Mouse (Mus musculus): ENCODE data around the gene Rdh1. TPM values are rescaled to one million over a fixed set of nuclear protein-coding genes. Genes with fewer than 3 reads are reported as not detected.
A peak's percentile ranks its signal among the peaks of the same experiment; 100 is the strongest.

Rdh1 gene
- polyA plus RNA-seq, 1 experiment from 2014 or later, result 0.36 TPM

DNA sequence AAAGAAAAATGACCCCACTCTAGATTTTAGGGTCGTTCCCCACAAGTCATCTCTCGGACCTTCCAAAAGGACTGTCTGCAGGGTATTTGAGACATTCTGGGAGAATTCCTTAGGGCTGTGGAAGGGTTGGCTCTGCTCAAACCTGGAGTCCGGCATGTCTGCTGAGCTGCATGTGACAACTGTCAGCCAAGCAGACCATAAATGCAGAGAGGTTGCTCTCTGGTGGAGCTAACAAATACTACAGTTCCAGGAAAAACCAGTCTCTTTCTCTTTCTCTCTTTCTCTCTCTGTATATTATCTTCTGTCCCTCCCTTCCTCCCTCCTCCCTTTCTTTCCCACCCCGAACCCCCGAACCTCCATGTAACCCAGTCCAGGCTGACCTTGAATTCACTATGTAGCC, 25.1 kb upstream of the Rdh1 start:
- H3K27ac ChIP-seq (replicated peaks), result no peak overlapping the region
- no peaks in the 10 kb centered on the region for H3K36me3 ChIP-seq
- WGBS, result 32% methylated on average over 5 of the region's 5 CpGs
- no peak overlapping the region for H3K4me2 ChIP-seq (replicated peaks)
- H3K27me3 ChIP-seq, result peaks cover 4% of the 10 kb centered on the region; the same call in 1 of the 2 replicates
- no peak overlapping the region for H3K4me3 ChIP-seq (replicated peaks)
- no peak for ATAC-seq (ENCODE audit: insufficient number of reproducible peaks, low FRiP score, low TSS enrichment, low read depth)
- H3K4me1 ChIP-seq, result peaks cover 10% of the 10 kb centered on the region; the same call in 1 of the 2 replicates
- H3K9me3 ChIP-seq (replicated peaks), result no peaks in the 10 kb centered on the region
- H3K9ac ChIP-seq, result no peak overlapping the region

DNA sequence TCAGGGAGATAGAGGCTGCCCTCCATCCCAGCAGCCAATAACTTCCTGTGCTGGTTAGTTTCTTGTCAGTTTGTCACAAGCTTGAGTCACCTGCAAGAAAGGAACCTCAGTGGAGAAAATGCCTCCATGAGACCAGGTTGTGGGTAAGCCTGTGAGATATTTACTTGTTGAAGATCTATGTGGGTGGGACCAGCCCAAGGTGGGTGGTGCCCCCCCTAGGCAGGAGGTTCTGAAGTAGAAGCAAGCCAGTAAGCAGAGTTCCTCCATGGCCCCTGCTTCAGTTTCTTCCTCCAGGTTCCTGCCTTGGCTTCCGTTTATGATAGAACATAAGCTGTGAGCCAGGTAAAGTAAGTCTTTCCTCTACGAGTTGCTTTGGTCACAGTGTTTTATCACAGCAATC, 23.3 kb upstream of the Rdh1 start:
- WGBS, result 80% methylated on average over 2 of the region's 2 CpGs
- Histone ChIP-seq H3K4me3 (replicated peaks) (no peak overlapping the region), H3K36me3 (0 out of 2 replicates have a peak, but pooled peaks cover under 1% of the 10 kb centered on the region), H3K27ac (replicated peaks) (no peak overlapping the region), H3K27me3 (peaks cover 2% of the 10 kb centered on the region; the same call in 1 of the 2 replicates), H3K4me1 (peaks cover 16% of the 10 kb centered on the region), H3K9ac (no peak overlapping the region), H3K9me3 (replicated peaks) (no peaks in the 10 kb centered on the region), H3K4me2 (replicated peaks) (no peak overlapping the region)
- ATAC-seq (ENCODE audit: insufficient number of reproducible peaks, low FRiP score, low TSS enrichment, low read depth), result no peak

DNA sequence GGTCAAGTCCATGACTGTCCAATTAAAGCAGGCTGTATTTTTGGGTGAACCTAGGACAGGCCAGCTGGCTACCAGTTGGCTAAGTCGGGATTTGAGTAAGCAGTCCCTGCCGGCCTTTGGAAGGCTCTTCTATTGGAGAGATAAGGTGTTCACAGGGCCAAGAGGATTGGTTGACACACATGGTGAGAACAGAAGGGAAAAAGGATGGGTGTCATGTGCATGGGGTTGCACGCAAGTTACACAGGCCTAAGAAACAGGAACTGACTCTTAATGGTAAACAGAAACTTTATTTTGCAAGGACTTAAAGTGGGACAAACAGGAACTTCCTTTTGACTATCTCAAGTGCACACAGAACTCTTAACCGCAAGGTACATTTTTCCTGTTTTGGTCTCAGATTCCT, 22.6 kb upstream of the Rdh1 start:
- no peak overlapping the region for H3K4me2 ChIP-seq (replicated peaks)
- peaks cover 7% of the 10 kb centered on the region for H3K36me3 ChIP-seq
- no peak overlapping the region for H3K4me3 ChIP-seq (replicated peaks)
- no peaks in the 10 kb centered on the region for H3K9me3 ChIP-seq (replicated peaks)
- H3K4me1 ChIP-seq, result peaks cover 16% of the 10 kb centered on the region
- no peak overlapping the region for H3K9ac ChIP-seq
- WGBS, result 69% methylated on average over 4 of the region's 4 CpGs
- H3K27ac ChIP-seq (replicated peaks), result no peak overlapping the region
- H3K27me3 ChIP-seq, result no peaks in the 10 kb centered on the region; the same call in 1 of the 2 replicates
- ATAC-seq (ENCODE audit: insufficient number of reproducible peaks, low FRiP score, low TSS enrichment, low read depth), result no peak

DNA sequence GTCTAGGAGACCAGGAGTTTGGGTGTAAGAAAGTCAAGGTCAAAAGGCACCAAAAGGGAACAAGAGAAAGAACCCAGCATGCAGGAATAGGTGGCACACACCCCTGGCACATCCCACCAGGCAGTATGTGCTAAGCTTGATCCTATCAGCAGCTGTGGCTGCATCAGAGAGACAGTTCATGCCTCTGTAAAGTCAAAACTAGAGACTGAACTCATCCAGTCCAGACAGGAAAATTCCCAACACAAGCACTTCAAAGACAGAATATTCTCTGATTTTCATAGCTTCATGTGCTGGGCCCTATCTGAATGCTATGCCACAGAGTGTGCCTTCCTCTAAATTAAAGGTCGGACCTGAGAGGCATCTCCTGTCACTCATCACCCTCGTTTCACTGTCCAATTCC, 22.0 kb upstream of the Rdh1 start:
- ATAC-seq (ENCODE audit: insufficient number of reproducible peaks, low FRiP score, low TSS enrichment, low read depth), result no peak
- Histone ChIP-seq H3K36me3 (peaks cover 13% of the 10 kb centered on the region), H3K4me2 (replicated peaks) (no peak overlapping the region), H3K9ac (no peak overlapping the region), H3K27me3 (no peaks in the 10 kb centered on the region; the same call in 1 of the 2 replicates), H3K4me3 (replicated peaks) (no peak overlapping the region), H3K9me3 (replicated peaks) (no peaks in the 10 kb centered on the region), H3K27ac (replicated peaks) (no peak overlapping the region), H3K4me1 (peaks cover 16% of the 10 kb centered on the region)
- 25% methylated on average over 2 of the region's 2 CpGs for WGBS

DNA sequence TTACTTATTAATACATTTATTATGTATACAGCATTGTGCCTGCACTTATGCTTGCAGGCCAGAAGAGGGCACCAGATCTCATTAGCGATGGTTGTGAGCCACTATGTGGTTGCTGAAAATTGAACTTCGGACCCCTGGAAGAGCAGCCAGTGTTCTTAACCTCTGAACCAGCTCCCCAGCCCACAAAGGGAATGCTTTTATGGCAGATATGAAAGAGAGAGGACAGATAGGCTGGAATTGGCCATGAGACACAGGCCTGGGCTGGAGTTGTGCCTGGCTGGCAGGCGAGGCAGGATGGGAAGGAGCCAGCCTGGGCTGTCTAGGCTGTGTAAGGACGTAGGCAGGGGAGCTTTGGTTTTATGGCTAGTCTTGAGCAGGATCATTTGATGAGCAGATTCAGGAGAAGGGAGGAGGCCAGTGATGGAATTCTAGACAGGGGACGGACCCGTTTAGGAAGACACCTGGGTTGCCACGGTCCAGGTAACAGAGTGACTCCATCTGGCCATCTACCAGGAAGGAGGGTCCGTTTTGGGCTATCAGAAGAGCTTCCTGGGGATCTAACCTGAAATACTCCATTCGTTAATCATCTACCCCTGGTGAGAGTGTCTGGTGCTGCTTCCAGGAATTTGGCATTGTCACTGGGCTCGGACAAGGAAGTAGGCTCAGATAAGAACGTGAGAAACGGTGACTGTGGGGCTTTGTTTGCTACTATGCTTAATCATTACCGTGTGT, 21.2 kb upstream of the Rdh1 start:
- no peaks in the 10 kb centered on the region for H3K9me3 ChIP-seq (replicated peaks)
- peaks cover 21% of the 10 kb centered on the region for H3K36me3 ChIP-seq
- 46% methylated on average over 13 of the region's 13 CpGs for WGBS
- no peak overlapping the region for H3K27ac ChIP-seq (replicated peaks)
- ATAC-seq (ENCODE audit: insufficient number of reproducible peaks, low FRiP score, low TSS enrichment, low read depth), result no peak
- peaks cover 16% of the 10 kb centered on the region for H3K4me1 ChIP-seq
- H3K9ac ChIP-seq, result no peak overlapping the region
- H3K4me2 ChIP-seq (replicated peaks), result peak overlapping the region; percentile 62
- H3K4me3 ChIP-seq (replicated peaks), result 0 out of 2 replicates have a peak overlapping the region, but pooled peaks have one; percentile 94
- H3K27me3 ChIP-seq, result no peaks in the 10 kb centered on the region; the same call in 1 of the 2 replicates

DNA sequence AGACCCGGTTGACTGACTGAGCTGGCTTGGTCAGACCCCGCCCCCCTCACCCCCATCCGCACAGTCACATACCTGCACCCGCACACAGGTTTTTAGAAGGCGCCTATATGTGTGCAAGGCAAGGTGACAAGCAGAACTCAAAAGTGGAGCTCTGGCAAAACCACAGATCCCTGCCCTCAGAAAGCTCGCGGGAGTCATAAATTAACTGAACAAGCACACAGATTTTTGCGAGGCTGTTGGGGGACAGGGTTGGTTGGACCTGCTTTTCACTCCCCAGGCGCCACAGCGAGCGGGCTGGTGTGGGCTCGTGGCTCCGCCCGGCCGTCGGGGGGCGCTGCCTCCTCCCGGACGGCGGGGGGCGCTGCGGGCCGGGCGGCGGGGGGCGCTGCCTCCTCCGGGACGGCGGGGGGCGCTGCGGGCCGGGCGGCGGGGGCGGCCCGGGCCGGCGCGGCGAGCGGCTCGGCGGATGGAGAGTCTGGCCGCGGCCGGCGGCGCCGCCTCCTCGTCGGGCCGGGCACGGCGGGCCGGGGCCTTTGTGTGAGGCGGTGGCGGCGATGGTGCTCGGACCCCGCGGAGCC, 20.3 kb upstream of the Rdh1 start, which contains the start of gene Zbtb39:
Gene Zbtb39 (plus strand): TSS at position 456 of the 578 bp plus-strand sequence.
- H3K9ac ChIP-seq, result peak within 1 kb of the TSS; percentile 96
- H3K36me3 ChIP-seq, result peaks cover 29% of the 10 kb centered on the region
- peak within 1 kb of the TSS; percentile 75 for H3K27ac ChIP-seq (replicated peaks)
- H3K4me2 ChIP-seq (replicated peaks), result peak within 1 kb of the TSS; percentile 62
- peak; percentile 85 for ATAC-seq (ENCODE audit: insufficient number of reproducible peaks, low FRiP score, low TSS enrichment, low read depth)
- H3K4me3 ChIP-seq (replicated peaks), result peak within 1 kb of the TSS; percentile 94
- 1% methylated on average over 57 of the region's 61 CpGs for WGBS
- H3K27me3 ChIP-seq, result no peaks in the 10 kb centered on the region; the same call in 1 of the 2 replicates
- peaks cover 16% of the 10 kb centered on the region for H3K4me1 ChIP-seq
- no peaks in the 10 kb centered on the region for H3K9me3 ChIP-seq (replicated peaks)

DNA sequence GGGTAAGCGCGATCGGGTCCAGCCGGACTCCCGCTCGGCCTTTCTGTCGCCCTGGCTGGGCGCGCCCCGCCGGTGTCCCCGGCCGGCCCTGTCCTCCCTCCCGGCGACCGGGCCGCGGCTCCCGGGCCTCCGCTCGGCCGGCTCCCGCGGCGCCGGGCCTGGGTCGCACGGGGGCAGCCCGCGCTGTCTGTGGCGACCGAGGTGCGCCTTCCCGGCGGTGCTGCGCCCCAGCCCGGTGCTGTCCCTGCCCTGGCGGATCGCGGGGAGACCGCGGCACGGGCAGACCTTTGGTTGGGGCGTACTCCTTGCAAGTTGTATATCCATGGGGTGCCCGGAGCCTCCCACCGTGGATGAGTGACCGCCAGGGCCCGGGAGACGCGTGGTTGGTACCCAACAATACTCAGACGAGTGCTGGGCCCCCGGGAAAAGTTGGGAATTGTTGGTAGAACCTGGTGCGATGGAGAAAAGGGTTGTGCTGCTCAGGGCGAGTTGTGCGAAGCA, 19.8 kb upstream of the Rdh1 start:
- ATAC-seq (ENCODE audit: insufficient number of reproducible peaks, low FRiP score, low TSS enrichment, low read depth), result peak; percentile 49
- Histone ChIP-seq H3K4me3 (replicated peaks) (peak overlapping the region; percentile 94), H3K9ac (peak overlapping the region; percentile 96), H3K4me1 (peaks cover 19% of the 10 kb centered on the region), H3K9me3 (replicated peaks) (no peaks in the 10 kb centered on the region), H3K27me3 (no peaks in the 10 kb centered on the region; the same call in 1 of the 2 replicates), H3K27ac (replicated peaks) (peak overlapping the region; percentile 75), H3K36me3 (peaks cover 35% of the 10 kb centered on the region), H3K4me2 (replicated peaks) (peak overlapping the region; percentile 62)
- WGBS, result under 1% methylated on average over 55 of the region's 55 CpGs

DNA sequence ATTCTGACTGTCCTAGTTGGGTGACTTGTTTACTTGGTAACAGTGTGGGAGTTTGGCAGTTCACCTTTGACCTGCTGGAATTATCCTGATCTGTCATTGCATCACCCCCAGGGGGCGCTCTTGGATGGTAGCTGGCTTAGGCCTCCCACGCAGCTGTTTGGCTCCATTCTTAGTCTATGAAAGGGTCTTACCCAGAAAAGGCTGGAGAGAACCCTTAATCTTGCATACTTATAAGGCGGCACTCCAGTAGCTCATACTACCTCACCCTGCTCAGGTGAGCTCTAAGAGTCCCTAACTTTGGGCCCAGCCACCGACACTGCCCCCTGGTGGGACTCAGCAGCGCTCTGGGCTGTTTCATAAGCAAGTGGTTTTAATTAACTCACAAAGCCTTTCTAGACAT, 14.9 kb upstream of the Rdh1 start:
- no peak for ATAC-seq (ENCODE audit: insufficient number of reproducible peaks, low FRiP score, low TSS enrichment, low read depth)
- no peak overlapping the region for H3K4me2 ChIP-seq (replicated peaks)
- 56% methylated on average over 5 of the region's 5 CpGs for WGBS
- peaks cover 60% of the 10 kb centered on the region for H3K36me3 ChIP-seq
- no peak overlapping the region for H3K27ac ChIP-seq (replicated peaks)
- peaks cover 25% of the 10 kb centered on the region for H3K4me1 ChIP-seq
- H3K9me3 ChIP-seq (replicated peaks), result no peaks in the 10 kb centered on the region
- no peak overlapping the region for H3K9ac ChIP-seq
- no peak overlapping the region for H3K4me3 ChIP-seq (replicated peaks)
- no peaks in the 10 kb centered on the region for H3K27me3 ChIP-seq

DNA sequence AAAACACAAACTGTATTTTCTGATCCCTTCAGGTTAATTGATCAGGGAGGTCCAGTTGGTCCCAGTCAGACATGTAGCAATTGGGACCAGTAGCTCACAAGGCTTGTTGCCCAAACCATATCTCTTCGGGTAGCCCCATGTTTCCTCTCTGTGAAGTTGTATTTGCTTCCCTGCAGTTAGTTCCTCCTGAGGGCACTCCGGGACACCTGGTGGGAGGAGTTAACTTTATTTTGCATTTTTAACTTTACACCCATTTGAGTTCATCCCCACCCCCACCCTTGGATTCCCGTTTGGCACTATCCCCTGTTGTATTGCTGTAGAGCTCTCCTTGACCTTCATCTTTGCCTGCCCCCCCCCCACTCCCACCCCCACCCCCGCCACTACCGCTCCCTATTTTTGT, 13.6 kb upstream of the Rdh1 start:
- Histone ChIP-seq H3K9me3 (replicated peaks) (no peaks in the 10 kb centered on the region), H3K27ac (replicated peaks) (no peak overlapping the region), H3K4me2 (replicated peaks) (no peak overlapping the region), H3K4me1 (peaks cover 17% of the 10 kb centered on the region), H3K36me3 (peaks cover 60% of the 10 kb centered on the region), H3K9ac (no peak overlapping the region), H3K27me3 (no peaks in the 10 kb centered on the region), H3K4me3 (replicated peaks) (no peak overlapping the region)
- WGBS, result 68% methylated on average over 5 of the region's 5 CpGs
- no peak for ATAC-seq (ENCODE audit: insufficient number of reproducible peaks, low FRiP score, low TSS enrichment, low read depth)

DNA sequence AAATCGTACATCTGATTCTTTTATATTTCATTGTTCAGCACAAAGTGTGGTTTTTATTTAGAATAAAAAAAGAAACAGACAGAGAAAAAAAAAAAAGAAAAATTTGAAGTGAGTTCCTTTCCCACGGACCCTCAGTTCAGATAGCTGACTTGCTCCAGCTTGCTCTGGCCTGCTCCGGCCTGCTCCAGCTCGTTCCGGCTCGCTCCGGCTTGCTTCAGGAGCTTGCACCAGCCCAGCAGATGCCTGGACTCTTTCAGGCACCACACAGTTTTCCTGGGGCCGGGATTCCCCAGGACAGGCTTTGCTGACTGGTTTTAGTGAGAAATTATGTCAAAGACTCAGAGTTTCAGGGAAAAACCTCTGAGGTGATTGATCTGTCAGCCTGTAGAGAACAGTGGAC, 12.3 kb upstream of the Rdh1 start:
- Histone ChIP-seq H3K4me1 (peaks cover 14% of the 10 kb centered on the region), H3K27ac (replicated peaks) (no peak overlapping the region), H3K36me3 (peaks cover 50% of the 10 kb centered on the region), H3K4me3 (replicated peaks) (no peak overlapping the region), H3K27me3 (no peaks in the 10 kb centered on the region), H3K9ac (no peak overlapping the region), H3K9me3 (replicated peaks) (no peaks in the 10 kb centered on the region), H3K4me2 (replicated peaks) (no peak overlapping the region)
- WGBS, result 71% methylated on average over 8 of the region's 8 CpGs
- ATAC-seq (ENCODE audit: insufficient number of reproducible peaks, low FRiP score, low TSS enrichment, low read depth), result no peak

DNA sequence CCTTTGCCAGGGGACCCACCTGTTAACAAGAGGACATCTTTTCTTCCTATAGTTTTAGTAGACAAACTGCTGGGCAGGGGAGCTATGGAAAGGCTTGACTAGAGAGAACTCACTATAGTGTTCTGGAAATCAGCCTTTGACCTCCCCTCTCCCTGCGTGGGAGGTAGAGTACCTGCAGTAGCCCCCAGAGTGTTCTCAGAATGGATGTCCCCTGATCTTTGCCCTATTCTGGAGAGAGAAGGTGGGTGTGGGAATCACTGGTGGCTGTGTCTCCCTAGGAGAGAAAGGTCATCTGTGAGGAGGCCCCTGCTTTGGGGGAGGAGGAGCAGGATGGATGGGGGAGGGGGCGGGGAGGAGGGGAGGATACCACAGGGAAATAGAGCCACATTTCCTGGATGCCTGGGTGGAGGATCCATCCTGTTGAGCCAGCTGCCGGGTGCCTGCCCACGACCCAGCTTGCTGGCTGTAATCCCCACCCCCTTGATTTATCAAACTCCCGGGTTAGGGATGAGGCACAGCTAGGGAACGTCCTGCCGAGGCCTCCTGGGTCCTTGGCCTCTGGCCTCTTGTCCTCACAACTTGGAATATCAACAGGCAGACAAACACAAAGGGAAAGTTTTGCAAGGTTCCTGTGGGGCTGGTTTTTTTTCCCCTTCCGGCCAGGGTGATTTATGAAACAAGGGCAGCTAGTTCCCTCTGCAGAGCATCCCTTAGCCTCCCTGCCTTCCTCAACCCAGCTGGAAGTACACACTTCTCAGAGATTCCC, 10.5 kb upstream of the Rdh1 start:
- no peak for ATAC-seq (ENCODE audit: insufficient number of reproducible peaks, low FRiP score, low TSS enrichment, low read depth)

More for the DNA sequence above, 10.5 kb upstream of the Rdh1 start:
- Histone ChIP-seq H3K36me3 (peaks cover 33% of the 10 kb centered on the region), H3K4me3 (replicated peaks) (no peak overlapping the region), H3K9ac (no peak overlapping the region), H3K27me3 (no peaks in the 10 kb centered on the region), H3K4me2 (replicated peaks) (0 out of 2 replicates have a peak overlapping the region, but pooled peaks have one; percentile 26), H3K4me1 (peaks cover 14% of the 10 kb centered on the region), H3K9me3 (replicated peaks) (no peaks in the 10 kb centered on the region), H3K27ac (replicated peaks) (no peak overlapping the region)
- 18% methylated on average over 7 of the region's 8 CpGs for WGBS

Data from embryonic facial prominence, embryonic 15.5 days (tissue).